ENCODE assay signal across 14 mouse cellular contexts in the genomic region with DNA sequence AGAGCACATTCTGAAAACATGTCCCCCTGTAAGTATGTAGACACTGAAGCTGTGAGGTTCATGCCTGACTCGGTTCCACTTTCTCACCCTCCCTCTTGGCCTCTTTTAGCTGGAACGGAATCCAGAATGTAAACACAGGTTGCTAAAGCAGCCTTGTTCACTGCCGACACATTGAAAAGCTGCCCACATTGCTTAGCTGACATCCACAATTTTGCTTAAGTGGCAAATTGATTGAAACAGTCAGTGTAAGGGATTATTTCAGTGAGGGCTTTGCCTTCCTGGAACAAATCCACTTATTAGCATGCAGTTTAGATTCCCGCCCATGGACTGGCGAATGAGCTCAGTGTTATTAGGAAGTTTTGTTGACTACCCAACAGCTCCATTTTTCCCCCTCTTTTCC.
A peak's percentile ranks its signal among the peaks of the same experiment; 100 is the strongest.
DNase-seq lines count a peak whose midpoint lies in the region; ATAC-seq and TF ChIP-seq lines count a peak whose summit lies in the region.
"Had no signal": no experiment of that assay in that cellular context is flagged by ENCODE, and none has a peak within 500 bp of the region (broad histone marks: within the 10 kb centered on the region; RNA-seq: fewer than 3 reads in every experiment).

No protein-coding gene starts in this region.

- intact Hi-C loops in heart, adult 2 months (cut with DNase I), result no loop called here

- H3K9me3 ChIP-seq in hindbrain, embryonic 14.5 days (ENCODE audit: control insufficient read depth, low read length), result no peaks in the 10 kb centered on the region
- no peaks in the 10 kb centered on the region for H3K9me3 ChIP-seq in hindbrain, embryonic 11.5 days (ENCODE audit: control insufficient read depth, low read length)
- H3K9me3 ChIP-seq in hindbrain, postnatal 0 days (ENCODE audit: low read length), result no peaks in the 10 kb centered on the region
- H3K9me3 ChIP-seq in midbrain, embryonic 11.5 days (ENCODE audit: control insufficient read depth, low read length), result no peaks in the 10 kb centered on the region
- H3K9me3 ChIP-seq: limb, embryonic 15.5 days had no signal

- H3K27me3 ChIP-seq in hindbrain, embryonic 14.5 days (ENCODE audit: control insufficient read depth, insufficient read depth, low read length), result no peaks in the 10 kb centered on the region
- H3K27me3 ChIP-seq in hindbrain, embryonic 11.5 days (ENCODE audit: control insufficient read depth, insufficient read depth, low read length), result no peaks in the 10 kb centered on the region
- H3K27me3 ChIP-seq in hindbrain, postnatal 0 days (ENCODE audit: insufficient read depth, low read length), result no peaks in the 10 kb centered on the region
- no peaks in the 10 kb centered on the region for H3K27me3 ChIP-seq in midbrain, embryonic 11.5 days (ENCODE audit: control insufficient read depth, insufficient read depth, low read length)
- no peaks in the 10 kb centered on the region for H3K27me3 ChIP-seq in heart, adult 2 months (ENCODE audit: control insufficient read depth, insufficient read depth, low read length)
- H3K27me3 ChIP-seq: limb, embryonic 15.5 days; Patski had no signal

- no peak overlapping the region for H3K9ac ChIP-seq in hindbrain, embryonic 14.5 days
- no peak overlapping the region for H3K9ac ChIP-seq in hindbrain, embryonic 11.5 days (ENCODE audit: low read depth, low read length)
- H3K9ac ChIP-seq in hindbrain, postnatal 0 days (replicated peaks; ENCODE audit: low read length), result no peak overlapping the region
- no peak overlapping the region for H3K9ac ChIP-seq in midbrain, embryonic 11.5 days (ENCODE audit: low read length)
- no peak overlapping the region for H3K9ac ChIP-seq in heart, adult 2 months (ENCODE audit: low read depth, low read length)
- H3K9ac ChIP-seq: limb, embryonic 15.5 days had no signal

- no peak for DNase-seq in hindbrain, embryonic 14.5 days (ENCODE audit: low spot score)
- no peak for DNase-seq in hindbrain, embryonic 11.5 days (ENCODE audit: low spot score)
- DNase-seq in brain, embryonic 18.5 days (ENCODE audit: low read depth, low spot score), result peak; percentile 32
- peak; percentile 20 for DNase-seq in hindbrain, postnatal 0 days (ENCODE audit: low spot score)
- DNase-seq in midbrain, embryonic 11.5 days (ENCODE audit: low spot score, missing footprints), result peak; percentile 82
- DNase-seq in right cerebral cortex, adult 18-20 months, result no peak
- DNase-seq in kidney, postnatal 36 days, result no peak
- DNase-seq in heart, adult 2 months, result no peak
- DNase-seq: adrenal gland, postnatal 25 days; cerebellum, adult 8-10 months; heart, postnatal 4 days had no signal

- H3K27ac ChIP-seq in hindbrain, embryonic 14.5 days, result 0 out of 2 replicates have a peak overlapping the region, but pooled peaks have one; percentile 26
- no peak overlapping the region for H3K27ac ChIP-seq in hindbrain, embryonic 11.5 days (ENCODE audit: low read depth, low read length)
- no peak overlapping the region for H3K27ac ChIP-seq in hindbrain, postnatal 0 days
- H3K27ac ChIP-seq in midbrain, embryonic 11.5 days (ENCODE audit: low read depth, low read length), result no peak overlapping the region; the same call in 1 of the 2 replicates
- H3K27ac ChIP-seq in heart, adult 2 months, result no peak overlapping the region
- H3K27ac ChIP-seq: limb, embryonic 15.5 days had no signal

- 58% methylated on average over 5 of the region's 5 CpGs for WGBS in hindbrain, embryonic 14.5 days
- WGBS in hindbrain, embryonic 11.5 days, result 74% methylated on average over 5 of the region's 5 CpGs
- 43% methylated on average over 5 of the region's 5 CpGs for WGBS in hindbrain, postnatal 0 days
- 35% methylated on average over 5 of the region's 5 CpGs for whole genome bisulfite sequencing in midbrain, embryonic 11.5 days
- 86% methylated on average over 5 of the region's 5 CpGs for WGBS in heart, adult 2 months

- no peak for TF ChIP-seq EP300 in heart, adult 2 months (IDR thresholded peaks at IDR 0.05; ENCODE audit: insufficient read depth, low read depth, low read length)

- no peak for TF ChIP-seq CTCF in hindbrain, postnatal 0 days (IDR thresholded peaks at IDR 0.05; ENCODE audit: low read depth)
- TF ChIP-seq CTCF in heart, adult 2 months (IDR thresholded peaks at IDR 0.05), result no peak

- peaks cover 11% of the 10 kb centered on the region for H3K4me1 ChIP-seq in hindbrain, embryonic 14.5 days (replicated peaks; ENCODE audit: control insufficient read depth, insufficient read depth, low read length)
- 0 out of 2 replicates have a peak, but pooled peaks cover 5% of the 10 kb centered on the region for H3K4me1 ChIP-seq in hindbrain, embryonic 11.5 days (replicated peaks; ENCODE audit: control insufficient read depth, insufficient read depth, low read length)
- H3K4me1 ChIP-seq in hindbrain, postnatal 0 days (ENCODE audit: insufficient read depth, low read length), result peaks cover 17% of the 10 kb centered on the region
- H3K4me1 ChIP-seq in midbrain, embryonic 11.5 days (ENCODE audit: control insufficient read depth, insufficient read depth, low read length), result peaks cover 34% of the 10 kb centered on the region
- H3K4me1 ChIP-seq in heart, adult 2 months (ENCODE audit: control insufficient read depth, insufficient read depth, low read length), result no peaks in the 10 kb centered on the region

- no peak for TF ChIP-seq POLR2A in heart, adult 2 months (IDR thresholded peaks at IDR 0.05; ENCODE audit: insufficient read depth, low read depth, low read length)

- H3K79me2 ChIP-seq in heart, adult 2 months (replicated peaks; ENCODE audit: control insufficient read depth, insufficient read depth, low read length), result no peaks in the 10 kb centered on the region

- no peak overlapping the region for H3K4me3 ChIP-seq in hindbrain, embryonic 14.5 days (replicated peaks; ENCODE audit: low read length)
- no peak overlapping the region for H3K4me3 ChIP-seq in hindbrain, embryonic 11.5 days (ENCODE audit: low read depth, low read length)
- H3K4me3 ChIP-seq in hindbrain, postnatal 0 days (ENCODE audit: low read length), result no peak overlapping the region
- H3K4me3 ChIP-seq in midbrain, embryonic 11.5 days (ENCODE audit: low read depth, low read length), result no peak overlapping the region
- H3K4me3 ChIP-seq in heart, adult 2 months, result no peak overlapping the region
- H3K4me3 ChIP-seq: erythroblast, embryonic 14.5 days; limb, embryonic 15.5 days had no signal

- no peak for ATAC-seq in hindbrain, embryonic 14.5 days (ENCODE audit: low FRiP score)
- ATAC-seq in hindbrain, embryonic 11.5 days (ENCODE audit: low FRiP score), result no peak
- ATAC-seq in hindbrain, postnatal 0 days, result no peak
- 0 out of 2 replicates have a peak, but pooled peaks have one; percentile 17 for ATAC-seq in midbrain, embryonic 11.5 days (ENCODE audit: low FRiP score)
- ATAC-seq: Patski had no signal

- H3K4me2 ChIP-seq in hindbrain, embryonic 14.5 days (replicated peaks), result no peak overlapping the region
- H3K4me2 ChIP-seq in hindbrain, embryonic 11.5 days (replicated peaks; ENCODE audit: low read depth, low read length), result no peak overlapping the region
- H3K4me2 ChIP-seq in hindbrain, postnatal 0 days (ENCODE audit: low read depth, low read length), result no peak overlapping the region
- H3K4me2 ChIP-seq in midbrain, embryonic 11.5 days, result no peak overlapping the region
- H3K4me2 ChIP-seq: limb, embryonic 15.5 days had no signal

- no peaks in the 10 kb centered on the region for H3K36me3 ChIP-seq in hindbrain, embryonic 14.5 days (replicated peaks; ENCODE audit: control insufficient read depth, insufficient read depth)
- H3K36me3 ChIP-seq in hindbrain, embryonic 11.5 days (ENCODE audit: control insufficient read depth, insufficient read depth, low read length), result no peaks in the 10 kb centered on the region
- no peaks in the 10 kb centered on the region for H3K36me3 ChIP-seq in hindbrain, postnatal 0 days (ENCODE audit: insufficient read depth, low read length)
- H3K36me3 ChIP-seq in midbrain, embryonic 11.5 days (ENCODE audit: control insufficient read depth, insufficient read depth, low read length), result no peaks in the 10 kb centered on the region
- no peaks in the 10 kb centered on the region for H3K36me3 ChIP-seq in heart, adult 2 months (ENCODE audit: control insufficient read depth, insufficient read depth, low read length)
- H3K36me3 ChIP-seq: limb, embryonic 15.5 days had no signal

Comparison
In these comparisons a context has a peak if more than half of its experiments do, and no peak if none do; other contexts are left out.
1. DNase-seq: peak in brain, embryonic 18.5 days (single experiment), hindbrain, postnatal 0 days (single experiment) and midbrain, embryonic 11.5 days (single experiment); none in hindbrain, embryonic 14.5 days (single experiment), hindbrain, embryonic 11.5 days (single experiment), right cerebral cortex, adult 18-20 months (single experiment), kidney, postnatal 36 days (0 of 2) and heart, adult 2 months (0 of 2).